Mouse (Mus musculus): ENCODE measurements around the gene Kmt5b. TPM values are rescaled to one million over a fixed set of nuclear protein-coding genes. Genes with fewer than 3 reads are reported as not detected.

The Kmt5b gene
- polyA plus RNA-seq (2017; shearing (Covaris generic)) = 10 to 100 TPM; 84.1 to 84.2 TPM

DNA sequence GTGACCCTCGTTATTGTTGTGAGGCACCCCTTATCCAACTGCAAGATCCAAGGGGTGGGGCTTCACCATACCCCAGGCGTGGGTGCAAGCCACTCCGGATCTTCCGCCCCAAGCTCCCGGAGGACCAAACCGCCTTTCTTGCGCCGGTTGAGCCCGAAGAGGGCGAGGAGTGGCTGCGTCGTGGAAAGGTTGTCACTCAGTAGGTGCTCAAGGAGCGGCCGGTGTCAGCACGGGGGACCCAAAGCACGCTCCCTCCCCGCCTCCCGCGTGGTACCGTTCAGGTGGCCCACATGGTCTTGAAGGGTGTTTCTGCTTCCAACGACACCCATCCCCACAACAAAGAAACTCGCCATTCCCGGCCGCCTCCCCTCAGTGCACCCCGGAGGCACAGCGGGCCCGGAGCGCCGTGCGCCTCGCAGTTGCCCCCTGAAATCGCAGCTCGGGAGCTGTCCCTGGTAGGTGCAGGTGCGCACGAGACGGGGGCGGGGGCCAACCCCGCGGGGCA is at the start of gene Kmt5b:
Kmt5b (plus strand) TSS at position 146 of the 505 bp plus-strand sequence.

GRCm38 (mm10) chr19:3851502-3851962 is 84.3 kb downstream of the Kmt5b start, which contains the start of gene Chka:
Gene Chka, plus strand, starts transcription at chr19:3851773.

Other genes starting within 250 kb of the Kmt5b start
- gene Ppp6r3, start 191.7 kb upstream of the Kmt5b start, polyA plus RNA-seq (2017; shearing (Covaris generic)) = 10 to 100 TPM; 64.9 to 67.1 TPM
- under 1 TPM; 0.08 to 0.66 TPM for gene Lrp5, start 80.9 kb upstream of the Kmt5b start, polyA plus RNA-seq (2017; shearing (Covaris generic))
- 1 to 10 TPM; 5.7 to 6.7 TPM for gene 1810055G02Rik, start 59.1 kb upstream of the Kmt5b start, polyA plus RNA-seq (2017; shearing (Covaris generic))
- gene Chka, start 84.4 kb downstream of the Kmt5b start, polyA plus RNA-seq (2017; shearing (Covaris generic)) = 10 to 100 TPM; 15.3 to 18.1 TPM
- 10 to 100 TPM; 69.0 to 87.5 TPM for gene Tcirg1, start 139.7 kb downstream of the Kmt5b start, polyA plus RNA-seq (2017; shearing (Covaris generic))
- gene Ndufs8, start 145.4 kb downstream of the Kmt5b start, polyA plus RNA-seq (2017; shearing (Covaris generic)) = 100 to 1,000 TPM; 135 to 181 TPM
- under 1 TPM; 0.34 to 0.40 TPM for gene Aldh3b1, start 162.4 kb downstream of the Kmt5b start, polyA plus RNA-seq (2017; shearing (Covaris generic))
- 10 to 100 TPM; 45.3 to 51.4 TPM for gene Unc93b1, start 167.8 kb downstream of the Kmt5b start, polyA plus RNA-seq (2017; shearing (Covaris generic))
- under 1 TPM; 0.24 to 0.86 TPM for gene Aldh3b3, start 191.2 kb downstream of the Kmt5b start, polyA plus RNA-seq (2017; shearing (Covaris generic))
- under 1 TPM in 1 of 2 experiments, not detected in 1; 0.20 TPM for gene Aldh3b2, start 204.9 kb downstream of the Kmt5b start, polyA plus RNA-seq (2017; shearing (Covaris generic))
- under 1 TPM in 1 of 2 experiments, not detected in 1; 0.36 TPM for gene Acy3, start 219.1 kb downstream of the Kmt5b start, polyA plus RNA-seq (2017; shearing (Covaris generic))
- gene Tbx10, start 225.3 kb downstream of the Kmt5b start, polyA plus RNA-seq (2017; shearing (Covaris generic)) = 1 to 10 TPM in 1 of 2 experiments, not detected in 1; 1.2 TPM
- gene Nudt8, start 233.2 kb downstream of the Kmt5b start, polyA plus RNA-seq (2017; shearing (Covaris generic)) = 10 to 100 TPM; 14.8 to 15.3 TPM
- 1 to 10 TPM; 1.2 to 4.0 TPM for gene Gm49405, start 233.2 kb downstream of the Kmt5b start, polyA plus RNA-seq (2017; shearing (Covaris generic))
- 1 to 10 TPM in 1 of 2 experiments, under 1 TPM in 1; 0.68 to 4.7 TPM for gene Doc2g, start 235.9 kb downstream of the Kmt5b start, polyA plus RNA-seq (2017; shearing (Covaris generic))
- 100 to 1,000 TPM; 152 to 159 TPM for gene Ndufv1, start 245.4 kb downstream of the Kmt5b start, polyA plus RNA-seq (2017; shearing (Covaris generic))